ENCODE assay signal across 35 mouse cellular contexts in genomic region chr2:103511042-103511441, GRCm38 (mm10).
"Had no signal": no experiment of that assay in that cellular context is flagged by ENCODE, and none has a peak within 500 bp of the region (broad histone marks: within the 10 kb centered on the region; RNA-seq: fewer than 3 reads in every experiment).

No protein-coding gene starts in this region.

- ATAC-seq: hindbrain, embryonic 16.5 days; hindbrain, postnatal 0 days; inflammation-experienced regulatory T-cells, adult 6 months; intestine, embryonic 15.5 days; intestine, embryonic 16.5 days; intestine, postnatal 0 days had no signal

- H3K4me3 ChIP-seq: heart, adult 2 months; heart, embryonic 10.5 days; heart, embryonic 12.5 days; heart, embryonic 13.5 days; heart, embryonic 15.5 days; hindbrain, embryonic 10.5 days; hindbrain, embryonic 12.5 days; hindbrain, embryonic 13.5 days; hindbrain, embryonic 15.5 days; intestine, embryonic 15.5 days; kidney, embryonic 15.5 days; layer of hippocampus, adult 2 months had no signal

- H3K9ac ChIP-seq: heart, embryonic 12.5 days; heart, embryonic 13.5 days; heart, embryonic 15.5 days; hindbrain, embryonic 12.5 days; hindbrain, embryonic 13.5 days; hindbrain, embryonic 14.5 days; hindbrain, embryonic 15.5 days; intestine, embryonic 15.5 days; kidney, embryonic 15.5 days had no signal

- H3K4me1 ChIP-seq: heart, embryonic 10.5 days; heart, embryonic 12.5 days; heart, embryonic 13.5 days; heart, embryonic 15.5 days; hindbrain, embryonic 10.5 days; hindbrain, embryonic 12.5 days; hindbrain, embryonic 13.5 days; hindbrain, embryonic 15.5 days; intestine, embryonic 15.5 days; kidney, embryonic 15.5 days had no signal

- DNase-seq: heart, adult 2 months; heart, postnatal 10 days; heart, postnatal 14 days; heart, postnatal 36 days; heart, postnatal 4 days; kidney, adult 11 months; kidney, adult 18-20 months; kidney, adult 2 months; kidney, adult 8-10 months; kidney, adult 9 months; kidney, postnatal 10 days; kidney, postnatal 14 days; kidney, postnatal 25 days; kidney, postnatal 36 days; kidney, postnatal 4 days; layer of hippocampus, adult 9-11 months had no signal

- H3K36me3 ChIP-seq: heart, embryonic 10.5 days; heart, embryonic 12.5 days; heart, embryonic 13.5 days; heart, embryonic 15.5 days; hindbrain, embryonic 10.5 days; hindbrain, embryonic 12.5 days; hindbrain, embryonic 13.5 days; hindbrain, embryonic 15.5 days; intestine, embryonic 15.5 days; kidney, embryonic 15.5 days had no signal

- H3K27me3 ChIP-seq: heart, embryonic 12.5 days; heart, embryonic 13.5 days; heart, embryonic 15.5 days; hindbrain, embryonic 12.5 days; hindbrain, embryonic 13.5 days; hindbrain, embryonic 15.5 days; intestine, embryonic 15.5 days; kidney, embryonic 15.5 days had no signal

- H3K9me3 ChIP-seq: heart, embryonic 10.5 days; heart, embryonic 15.5 days; hindbrain, embryonic 12.5 days; hindbrain, embryonic 13.5 days; hindbrain, embryonic 15.5 days; intestine, embryonic 15.5 days; kidney, embryonic 15.5 days had no signal

- H3K4me2 ChIP-seq: heart, embryonic 11.5 days; heart, embryonic 12.5 days; heart, embryonic 13.5 days; heart, embryonic 15.5 days; hindbrain, embryonic 12.5 days; hindbrain, embryonic 13.5 days; hindbrain, embryonic 14.5 days; hindbrain, embryonic 15.5 days; intestine, embryonic 15.5 days; kidney, embryonic 15.5 days had no signal

- H3K27ac ChIP-seq: heart, adult 2 months; heart, embryonic 10.5 days; heart, embryonic 13.5 days; heart, embryonic 15.5 days; hindbrain, embryonic 10.5 days; hindbrain, embryonic 12.5 days; hindbrain, embryonic 13.5 days; hindbrain, embryonic 14.5 days; hindbrain, embryonic 15.5 days; hindbrain, postnatal 0 days; intestine, embryonic 15.5 days; kidney, embryonic 15.5 days; kidney, postnatal 0 days; layer of hippocampus, adult 2 months had no signal
